ENCODE assay signal across 10 mouse cellular contexts in genomic region chr16:38095181-38095851, GRCm38 (mm10). TPM values are rescaled to one million over a fixed set of nuclear protein-coding genes. Genes with fewer than 3 reads are reported as not detected.
DNase-seq lines count a peak whose midpoint lies in the region; ATAC-seq and TF ChIP-seq lines count a peak whose summit lies in the region.
"Had no signal": no experiment of that assay in that cellular context is flagged by ENCODE, and none has a peak within 500 bp of the region (broad histone marks: within the 10 kb centered on the region; RNA-seq: fewer than 3 reads in every experiment).

No protein-coding gene starts in this region.

- 85% methylated on average over 5 of the region's 5 CpGs for WGBS in forebrain, embryonic 11.5 days
- WGBS in forebrain, embryonic 10.5 days = 88% methylated on average over 5 of the region's 5 CpGs
- 51% methylated on average over 5 of the region's 5 CpGs for WGBS in stomach, embryonic 16.5 days
- WGBS in stomach, postnatal 0 days = 43% methylated on average over 5 of the region's 5 CpGs
- WGBS in midbrain, embryonic 11.5 days = 83% methylated on average over 5 of the region's 5 CpGs

- peaks cover 5% of the 10 kb centered on the region for H3K36me3 ChIP-seq in forebrain, embryonic 11.5 days (ENCODE audit: control insufficient read depth, insufficient read depth, low read length)
- peaks cover 57% of the 10 kb centered on the region for H3K36me3 ChIP-seq in forebrain, embryonic 10.5 days (replicated peaks)
- H3K36me3 ChIP-seq in stomach, embryonic 16.5 days (ENCODE audit: control insufficient read depth, insufficient read depth, low read length) = peaks cover 8% of the 10 kb centered on the region
- no peaks in the 10 kb centered on the region for H3K36me3 ChIP-seq in stomach, postnatal 0 days (ENCODE audit: control insufficient read depth, insufficient read depth, low read length)
- H3K36me3 ChIP-seq in midbrain, embryonic 11.5 days (ENCODE audit: control insufficient read depth, insufficient read depth, low read length) = peaks cover 5% of the 10 kb centered on the region; the same call in 1 of the 2 replicates

- no peak for TF ChIP-seq CTCF in stomach, postnatal 0 days (IDR thresholded peaks at IDR 0.05; ENCODE audit: low read depth)

- no peak for TF ChIP-seq EP300 in stomach, postnatal 0 days (optimal IDR thresholded peaks at IDR 0.05)

- H3K4me2 ChIP-seq in forebrain, embryonic 11.5 days (ENCODE audit: low read depth, low read length, severe bottlenecking) = peak overlapping the region; percentile 8; the same call in 1 of the 2 replicates
- H3K4me2 ChIP-seq in stomach, embryonic 16.5 days (ENCODE audit: low read depth, low read length) = 0 out of 2 replicates have a peak overlapping the region, but pooled peaks have one; percentile 0
- no peak overlapping the region for H3K4me2 ChIP-seq in stomach, postnatal 0 days (replicated peaks; ENCODE audit: low read depth)
- H3K4me2 ChIP-seq in midbrain, embryonic 11.5 days = peak overlapping the region; percentile 6; the same call in 1 of the 2 replicates

- H3K4me1 ChIP-seq in forebrain, embryonic 11.5 days (replicated peaks; ENCODE audit: control insufficient read depth, insufficient read depth, low read length) = 0 out of 2 replicates have a peak, but pooled peaks cover 5% of the 10 kb centered on the region
- peaks cover 34% of the 10 kb centered on the region for H3K4me1 ChIP-seq in forebrain, embryonic 10.5 days
- H3K4me1 ChIP-seq in stomach, embryonic 16.5 days (ENCODE audit: control insufficient read depth, insufficient read depth, low read length) = peaks cover 34% of the 10 kb centered on the region
- peaks cover 4% of the 10 kb centered on the region; the same call in 1 of the 2 replicates for H3K4me1 ChIP-seq in stomach, postnatal 0 days (replicated peaks; ENCODE audit: control insufficient read depth, insufficient read depth)
- peaks cover 19% of the 10 kb centered on the region for H3K4me1 ChIP-seq in midbrain, embryonic 11.5 days (ENCODE audit: control insufficient read depth, insufficient read depth, low read length)

- intact Hi-C loops in left cerebral cortex, postnatal 25 days (cut with DNase I) = no loop called here

- H3K4me3 ChIP-seq in forebrain, embryonic 11.5 days (ENCODE audit: low read depth, low read length) = no peak overlapping the region
- H3K4me3 ChIP-seq in forebrain, embryonic 10.5 days = no peak overlapping the region
- H3K4me3 ChIP-seq in stomach, embryonic 16.5 days (replicated peaks; ENCODE audit: low read length) = no peak overlapping the region
- no peak overlapping the region for H3K4me3 ChIP-seq in stomach, postnatal 0 days (ENCODE audit: low read depth, low read length)
- H3K4me3 ChIP-seq in midbrain, embryonic 11.5 days (ENCODE audit: low read depth, low read length) = no peak overlapping the region

- H3K9ac ChIP-seq in forebrain, embryonic 11.5 days (ENCODE audit: low read length) = no peak overlapping the region
- no peak overlapping the region for H3K9ac ChIP-seq in stomach, embryonic 16.5 days (ENCODE audit: low read length)
- H3K9ac ChIP-seq in stomach, postnatal 0 days (ENCODE audit: low read length) = no peak overlapping the region
- H3K9ac ChIP-seq in midbrain, embryonic 11.5 days (ENCODE audit: low read length) = no peak overlapping the region

- H3K9me3 ChIP-seq in forebrain, embryonic 11.5 days (ENCODE audit: control insufficient read depth, low read length) = peaks cover 3% of the 10 kb centered on the region; the same call in 1 of the 2 replicates
- H3K9me3 ChIP-seq in forebrain, embryonic 10.5 days = peaks cover 6% of the 10 kb centered on the region; the same call in 1 of the 2 replicates
- H3K9me3 ChIP-seq in stomach, embryonic 16.5 days (replicated peaks; ENCODE audit: control insufficient read depth, low read length) = no peaks in the 10 kb centered on the region; the same call in 1 of the 2 replicates
- no peaks in the 10 kb centered on the region for H3K9me3 ChIP-seq in stomach, postnatal 0 days (ENCODE audit: control insufficient read depth, low read length)
- no peaks in the 10 kb centered on the region for H3K9me3 ChIP-seq in midbrain, embryonic 11.5 days (ENCODE audit: control insufficient read depth, low read length)

- no peak overlapping the region for H3K27ac ChIP-seq in forebrain, embryonic 11.5 days (ENCODE audit: low read depth, low read length)
- no peak overlapping the region for H3K27ac ChIP-seq in forebrain, embryonic 10.5 days
- H3K27ac ChIP-seq in stomach, embryonic 16.5 days (ENCODE audit: low read length) = no peak overlapping the region
- H3K27ac ChIP-seq in stomach, postnatal 0 days (replicated peaks) = no peak overlapping the region
- H3K27ac ChIP-seq in midbrain, embryonic 11.5 days (ENCODE audit: low read depth, low read length) = no peak overlapping the region

- no peak for DNase-seq in forebrain, embryonic 11.5 days (ENCODE audit: low spot score)
- DNase-seq in forebrain, embryonic 10.5 days (ENCODE audit: extremely low spot score, low spot score) = no peak
- DNase-seq in stomach, postnatal 0 days (ENCODE audit: low spot score) = no peak
- DNase-seq in midbrain, embryonic 11.5 days (ENCODE audit: low spot score, missing footprints) = peak; percentile 81
- no peak for DNase-seq in left cerebral cortex, postnatal 25 days (ENCODE audit: low spot score in 2 of 2)
- no peak for DNase-seq in adrenal gland, postnatal 36 days
- DNase-seq in right cerebral cortex, postnatal 10 days (ENCODE audit: low spot score in 2 of 2) = no peak
- DNase-seq: adrenal gland, adult 8-10 months; lung, adult 2 months had no signal

- H3K27me3 ChIP-seq in forebrain, embryonic 11.5 days (ENCODE audit: control insufficient read depth, insufficient read depth, low read length) = no peaks in the 10 kb centered on the region
- no peaks in the 10 kb centered on the region for H3K27me3 ChIP-seq in forebrain, embryonic 10.5 days (ENCODE audit: poor library complexity, severe bottlenecking)
- H3K27me3 ChIP-seq in stomach, embryonic 16.5 days (ENCODE audit: control insufficient read depth, insufficient read depth, low read length) = no peaks in the 10 kb centered on the region
- no peaks in the 10 kb centered on the region for H3K27me3 ChIP-seq in stomach, postnatal 0 days (ENCODE audit: control insufficient read depth, insufficient read depth, low read length)
- no peaks in the 10 kb centered on the region for H3K27me3 ChIP-seq in midbrain, embryonic 11.5 days (ENCODE audit: control insufficient read depth, insufficient read depth, low read length)

- no peak for ATAC-seq in forebrain, embryonic 11.5 days (replicated peaks; ENCODE audit: low FRiP score)
- ATAC-seq in stomach, embryonic 16.5 days (ENCODE audit: insufficient read depth, low FRiP score) = no peak
- ATAC-seq in stomach, postnatal 0 days (ENCODE audit: low FRiP score, low TSS enrichment) = no peak
- no peak for ATAC-seq in midbrain, embryonic 11.5 days (ENCODE audit: low FRiP score)

RNA-seq across cellular contexts. Expression of gene Gsk3b, which starts 6.5 kb away (rescaled TPM):
- polyA plus RNA-seq in forebrain, embryonic 11.5 days (2014; fragmentation: Nextera tagmentation; extraction: Ambion mirVana) = 106 and 110 TPM in 2 replicates
- 64.3 and 65.8 TPM in 2 replicates for polyA plus RNA-seq in forebrain, embryonic 10.5 days (2016; fragmentation: Nextera tagmentation; extraction: Ambion mirVana)
- polyA plus RNA-seq in stomach, embryonic 16.5 days (2015; fragmentation: Nextera tagmentation; extraction: Ambion mirVana) = 41.8 and 42.3 TPM in 2 replicates
- 28.1 and 28.4 TPM in 2 replicates for polyA plus RNA-seq in stomach, postnatal 0 days (2015; fragmentation: Nextera tagmentation; extraction: Ambion mirVana)
- 120 and 121 TPM in 2 replicates for polyA plus RNA-seq in midbrain, embryonic 11.5 days (2014; fragmentation: Nextera tagmentation; extraction: Ambion mirVana)
- 100 to 1,000 TPM; 177 TPM for total RNA-seq in left cerebral cortex, postnatal 25 days (2021)
- total RNA-seq in adrenal gland, postnatal 36 days (2021) = 10 to 100 TPM; 59.0 to 70.0 TPM
